ENCODE assay signal across 11 mouse cellular contexts in the genomic region with DNA sequence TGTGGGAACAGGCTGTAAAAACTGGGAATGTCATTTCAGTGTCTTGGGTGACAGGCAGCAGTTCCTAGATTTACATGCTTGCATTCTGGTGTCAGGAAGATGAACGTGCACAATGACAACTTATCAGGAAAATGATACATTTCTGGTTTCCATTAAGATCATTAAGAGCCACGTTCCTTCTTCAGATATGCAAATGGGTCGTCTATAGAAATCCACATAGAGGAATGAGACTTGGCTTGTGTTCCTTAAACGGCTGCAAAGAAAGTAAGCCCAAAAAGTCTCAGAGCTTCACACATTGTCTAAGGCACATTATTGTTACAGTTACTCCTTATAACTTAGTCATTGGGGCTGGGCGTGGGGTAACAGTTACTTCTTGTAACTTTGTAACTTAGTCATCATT.
"Had no signal": no experiment of that assay in that cellular context is flagged by ENCODE, and none has a peak within 500 bp of the region (broad histone marks: within the 10 kb centered on the region; RNA-seq: fewer than 3 reads in every experiment).

No protein-coding gene starts in this region.

- H3K9ac ChIP-seq: limb, embryonic 13.5 days; liver, embryonic 13.5 days had no signal

- H3K4me3 ChIP-seq: limb, embryonic 13.5 days; liver, embryonic 13.5 days had no signal

- DNase-seq: kidney, postnatal 14 days; kidney, postnatal 4 days; left cerebral cortex, postnatal 4 days; liver, embryonic 13.5 days; lung, adult 2 months; lung, postnatal 14 days; lung, postnatal 4 days; midbrain, embryonic 14.5 days; thymus, postnatal 36 days had no signal

- H3K9me3 ChIP-seq: limb, embryonic 13.5 days; liver, embryonic 13.5 days had no signal

- H3K36me3 ChIP-seq: limb, embryonic 13.5 days; liver, embryonic 13.5 days had no signal

- H3K27ac ChIP-seq: limb, embryonic 13.5 days; liver, embryonic 13.5 days had no signal

- H3K4me1 ChIP-seq: liver, embryonic 13.5 days had no signal

- H3K4me2 ChIP-seq: limb, embryonic 13.5 days; liver, embryonic 13.5 days; midbrain, embryonic 11.5 days had no signal

- H3K27me3 ChIP-seq: limb, embryonic 13.5 days; liver, embryonic 13.5 days had no signal
